Mouse (Mus musculus) hindbrain, embryonic 15.5 days (tissue): Measurements from ENCODE around the gene Traf2. TPM values are rescaled to one million over a fixed set of nuclear protein-coding genes. Genes with fewer than 3 reads are reported as not detected.

Experiments used
- ATAC-seq: fragments of 200-750 bp; cut with Nextera tagmentation; 2 replicates; pipeline ENCODE4 v1.8.0; 2017; ENCODE audit warnings: low read depth, moderate number of reproducible peaks, moderate TSS enrichment; ENCODE audit not compliant: low FRiP score
- H3K27ac ChIP-seq: fragments of 300-500 bp; sonication (generic); replicated peaks from 2 replicates; pipeline ENCODE4 v1.5.1; 2015; ENCODE audit warnings: mild to moderate bottlenecking, inconsistent platforms
- H3K27me3 ChIP-seq: fragments of 300-500 bp; sonication (generic); 2 replicates; pipeline ENCODE4 v1.6.1; 2015; ENCODE audit warnings: control low read depth, inconsistent platforms
- H3K36me3 ChIP-seq: fragments of 300-500 bp; sonication (generic); 2 replicates; pipeline ENCODE4 v1.6.1; 2015; ENCODE audit warnings: control low read depth, inconsistent platforms
- H3K4me1 ChIP-seq: fragments of 300-500 bp; sonication (generic); replicated peaks from 2 replicates; pipeline ENCODE4 v1.6.1; 2015; ENCODE audit warnings: control low read depth, inconsistent platforms
- H3K4me2 ChIP-seq: fragments of 300-500 bp; sonication (generic); 2 replicates; pipeline ENCODE4 v1.6.1; 2015; ENCODE audit warnings: moderate library complexity, mild to moderate bottlenecking, inconsistent platforms
- H3K4me3 ChIP-seq: fragments of 300-500 bp; sonication (generic); 2 replicates; pipeline ENCODE4 v1.5.1; 2015; ENCODE audit warnings: mild to moderate bottlenecking, inconsistent platforms
- H3K9ac ChIP-seq: fragments of 300-500 bp; sonication (generic); 2 replicates; pipeline ENCODE4 v1.6.1; 2015; ENCODE audit warnings: inconsistent platforms
- H3K9me3 ChIP-seq: fragments of 300-500 bp; sonication (generic); 2 replicates; pipeline ENCODE4 v1.6.1; 2016; ENCODE audit warnings: control low read depth, inconsistent platforms
- WGBS: fragments of 180-500 bp; shearing (Covaris S2); methylation state at CpG from one replicate; pipeline ENCODE4 v1.1.7; 2015; 5-methylcytosine and 5-hydroxymethylcytosine counted together
- polyA plus RNA-seq: library from polyadenylated mRNA; unstranded; fragments of >200 nt; fragmentation: Nextera tagmentation; extraction: Ambion mirVana; gene quantifications from 2 replicates; pipeline ENCODE4 v1.2.1, GENCODE M21; 2015

Gene Traf2
- polyA plus RNA-seq, 1 experiment from 2014 or later = 16.5 TPM

DNA sequence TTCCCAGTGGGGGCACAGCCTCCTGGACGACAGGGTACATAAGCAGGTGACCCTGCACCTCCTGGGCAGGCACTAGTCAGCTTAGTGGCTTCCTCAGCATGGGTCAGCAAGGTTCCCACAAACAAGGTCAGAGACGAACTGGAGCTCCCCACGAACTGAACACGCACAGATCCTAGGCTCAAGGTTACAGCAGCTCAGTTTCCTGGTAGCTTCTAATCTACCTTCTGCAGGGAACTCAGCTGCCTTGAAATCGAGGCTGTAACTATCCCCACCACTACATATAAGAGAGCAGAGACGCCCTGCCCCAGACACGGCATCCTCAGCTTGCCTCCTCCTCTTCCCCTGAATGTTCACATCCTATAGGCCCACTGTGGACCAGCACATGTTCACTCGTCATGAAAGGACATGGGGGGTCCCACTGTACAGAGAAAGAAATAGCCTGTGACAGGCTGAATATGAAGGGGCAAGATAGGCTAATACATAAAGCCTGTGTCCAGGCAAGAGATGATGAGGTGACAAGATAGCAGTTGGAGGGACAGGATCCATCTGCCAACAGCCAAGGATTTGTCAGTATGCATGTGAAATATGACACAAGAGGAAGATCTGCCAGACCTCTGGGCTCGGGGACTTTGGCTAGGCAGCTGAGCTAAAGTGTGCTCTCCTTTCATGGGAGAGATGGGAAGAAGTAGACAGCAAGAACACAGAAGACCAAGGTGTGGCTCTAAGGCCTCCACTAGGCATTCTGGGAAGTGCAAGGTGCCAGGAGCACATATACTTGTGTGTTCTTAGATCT, 20.0 kb downstream of the Traf2 start:
- Histone ChIP-seq H3K36me3 (peaks cover 53% of the 10 kb centered on the region), H3K27ac (no peak overlapping the region), H3K4me1 (no peaks in the 10 kb centered on the region), H3K9ac (no peak overlapping the region), H3K4me3 (no peak overlapping the region), H3K4me2 (no peak overlapping the region), H3K27me3 (no peaks in the 10 kb centered on the region), H3K9me3 (no peaks in the 10 kb centered on the region)
- no peak for ATAC-seq
- 91% methylated on average over 9 of the region's 9 CpGs for WGBS

DNA sequence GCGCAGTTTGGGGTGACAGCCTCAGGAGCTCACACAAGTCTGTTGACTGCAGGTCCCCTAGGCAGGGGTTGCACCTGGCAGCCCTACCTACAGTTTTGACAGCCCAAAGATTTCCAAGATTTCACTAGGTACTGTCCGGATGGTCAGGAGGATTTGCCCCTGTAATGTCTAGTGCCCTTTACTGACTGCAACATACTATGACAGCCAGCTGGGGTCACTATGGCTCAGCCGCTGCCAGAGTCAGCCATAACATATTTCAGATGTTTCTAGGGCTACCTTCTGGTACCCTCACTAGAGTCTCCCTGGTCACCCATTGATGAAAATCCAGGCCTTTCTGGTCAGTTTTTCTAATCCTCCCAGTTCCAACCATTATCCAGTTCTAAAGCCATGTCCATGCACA, 36.8 kb downstream of the Traf2 start:
- H3K27me3 ChIP-seq = no peaks in the 10 kb centered on the region
- no peak for ATAC-seq
- H3K4me2 ChIP-seq = no peak overlapping the region
- H3K9me3 ChIP-seq = no peaks in the 10 kb centered on the region
- 63% methylated on average over 3 of the region's 3 CpGs for WGBS
- H3K27ac ChIP-seq = no peak overlapping the region
- H3K36me3 ChIP-seq = peaks cover 6% of the 10 kb centered on the region; the same call in 1 of the 2 replicates
- no peak overlapping the region for H3K9ac ChIP-seq
- H3K4me1 ChIP-seq = no peaks in the 10 kb centered on the region
- H3K4me3 ChIP-seq = no peak overlapping the region

- Histone ChIP-seq H3K4me3 (no peak overlapping the region), H3K4me2 (no peak overlapping the region), H3K9me3 (no peaks in the 10 kb centered on the region), H3K36me3 (peaks cover 17% of the 10 kb centered on the region; the same call in 1 of the 2 replicates), H3K27ac (no peak overlapping the region), H3K4me1 (peaks cover 5% of the 10 kb centered on the region), H3K27me3 (no peaks in the 10 kb centered on the region), H3K9ac (no peak overlapping the region)
- no peak for ATAC-seq
- 35% methylated on average over 5 of the region's 5 CpGs for WGBS
Observed at GRCm38 (mm10) chr2:25506964-25507363, 39.8 kb downstream of the Traf2 start.

- Histone ChIP-seq H3K27ac (no peak overlapping the region), H3K4me1 (peaks cover 14% of the 10 kb centered on the region), H3K4me3 (no peak overlapping the region), H3K9ac (no peak overlapping the region), H3K27me3 (no peaks in the 10 kb centered on the region), H3K4me2 (no peak overlapping the region), H3K9me3 (no peaks in the 10 kb centered on the region), H3K36me3 (peaks cover 17% of the 10 kb centered on the region; the same call in 1 of the 2 replicates)
- WGBS = 94% methylated on average over 4 of the region's 4 CpGs
- no peak for ATAC-seq
Observed at GRCm38 (mm10) chr2:25505860-25506259, 40.9 kb downstream of the Traf2 start.

DNA sequence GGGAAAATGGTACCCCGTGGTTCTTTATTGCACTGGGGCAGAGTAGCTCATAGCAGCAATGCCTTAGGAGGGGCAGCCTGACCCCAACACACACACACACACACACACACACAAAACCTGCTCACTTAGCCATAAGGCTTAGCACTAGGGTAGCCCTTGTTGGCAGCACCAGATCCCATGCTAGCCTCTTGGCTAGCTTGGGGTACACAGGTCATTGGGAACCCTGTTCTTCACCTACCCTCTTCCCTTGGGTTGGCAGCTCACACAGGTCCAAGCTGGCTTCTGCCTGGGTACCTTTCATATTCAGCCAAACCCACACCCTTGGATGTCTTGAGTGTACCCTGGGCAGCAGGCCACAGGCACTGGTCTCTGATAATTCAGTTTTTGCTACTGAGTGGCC, 41.7 kb downstream of the Traf2 start:
- no peak overlapping the region for H3K9ac ChIP-seq
- H3K36me3 ChIP-seq = peaks cover 17% of the 10 kb centered on the region; the same call in 1 of the 2 replicates
- WGBS = 94% methylated on average over 1 of the region's 1 CpGs
- no peak overlapping the region for H3K4me2 ChIP-seq
- no peaks in the 10 kb centered on the region for H3K9me3 ChIP-seq
- H3K27ac ChIP-seq = no peak overlapping the region
- peaks cover 18% of the 10 kb centered on the region for H3K4me1 ChIP-seq
- ATAC-seq = no peak
- no peak overlapping the region for H3K4me3 ChIP-seq
- no peaks in the 10 kb centered on the region for H3K27me3 ChIP-seq

GRCm38 (mm10) chr2:25504538-25504937, 42.2 kb downstream of the Traf2 start:
- Histone ChIP-seq H3K4me1 (peaks cover 20% of the 10 kb centered on the region), H3K27ac (no peak overlapping the region), H3K4me3 (no peak overlapping the region), H3K9ac (no peak overlapping the region), H3K4me2 (no peak overlapping the region), H3K36me3 (peaks cover 17% of the 10 kb centered on the region; the same call in 1 of the 2 replicates), H3K27me3 (no peaks in the 10 kb centered on the region), H3K9me3 (no peaks in the 10 kb centered on the region)
- WGBS = 97% methylated on average over 19 of the region's 19 CpGs
- no peak for ATAC-seq

DNA sequence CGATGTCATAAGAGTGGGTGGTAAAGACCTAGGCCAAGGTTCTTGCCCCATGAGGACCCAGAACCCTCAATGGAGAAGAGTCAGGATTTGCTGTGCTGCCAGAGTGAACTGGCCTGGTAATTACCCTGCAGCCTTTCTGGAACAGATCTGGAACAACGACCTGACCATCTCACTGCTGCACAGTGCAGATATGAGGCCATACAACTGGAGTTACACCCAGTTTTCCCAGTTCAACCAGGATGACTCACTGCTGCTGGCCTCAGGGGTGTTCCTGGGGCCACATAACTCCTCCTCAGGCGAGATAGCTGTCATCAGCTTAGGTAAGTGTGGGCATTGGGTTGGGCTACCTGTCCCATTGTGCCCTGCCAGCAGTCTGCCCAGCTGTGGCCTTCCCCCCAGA, 44.0 kb downstream of the Traf2 start:
- no peak for ATAC-seq
- H3K27me3 ChIP-seq = no peaks in the 10 kb centered on the region
- 86% methylated on average over 3 of the region's 3 CpGs for WGBS
- no peak overlapping the region for H3K9ac ChIP-seq
- no peak overlapping the region for H3K4me3 ChIP-seq
- no peak overlapping the region for H3K27ac ChIP-seq
- no peak overlapping the region for H3K4me2 ChIP-seq
- H3K36me3 ChIP-seq = peaks cover 17% of the 10 kb centered on the region; the same call in 1 of the 2 replicates
- no peaks in the 10 kb centered on the region for H3K9me3 ChIP-seq
- H3K4me1 ChIP-seq = peaks cover 20% of the 10 kb centered on the region

- Histone ChIP-seq H3K9me3 (no peaks in the 10 kb centered on the region), H3K4me1 (peaks cover 20% of the 10 kb centered on the region), H3K9ac (peak within 1 kb of the TSS; percentile 94), H3K4me2 (peak within 1 kb of the TSS; percentile 97), H3K4me3 (peak within 1 kb of the TSS; percentile 89), H3K27me3 (no peaks in the 10 kb centered on the region), H3K36me3 (peaks cover 17% of the 10 kb centered on the region; the same call in 1 of the 2 replicates), H3K27ac (peak within 1 kb of the TSS; percentile 86)
- WGBS = 76% methylated on average over 20 of the region's 20 CpGs
- ATAC-seq = no peak
Observed at GRCm38 (mm10) chr2:25501593-25502486, 44.9 kb downstream of the Traf2 start, which contains the start of gene C8g. Gene C8g, minus strand, starts transcription at chr2:25501719.

DNA sequence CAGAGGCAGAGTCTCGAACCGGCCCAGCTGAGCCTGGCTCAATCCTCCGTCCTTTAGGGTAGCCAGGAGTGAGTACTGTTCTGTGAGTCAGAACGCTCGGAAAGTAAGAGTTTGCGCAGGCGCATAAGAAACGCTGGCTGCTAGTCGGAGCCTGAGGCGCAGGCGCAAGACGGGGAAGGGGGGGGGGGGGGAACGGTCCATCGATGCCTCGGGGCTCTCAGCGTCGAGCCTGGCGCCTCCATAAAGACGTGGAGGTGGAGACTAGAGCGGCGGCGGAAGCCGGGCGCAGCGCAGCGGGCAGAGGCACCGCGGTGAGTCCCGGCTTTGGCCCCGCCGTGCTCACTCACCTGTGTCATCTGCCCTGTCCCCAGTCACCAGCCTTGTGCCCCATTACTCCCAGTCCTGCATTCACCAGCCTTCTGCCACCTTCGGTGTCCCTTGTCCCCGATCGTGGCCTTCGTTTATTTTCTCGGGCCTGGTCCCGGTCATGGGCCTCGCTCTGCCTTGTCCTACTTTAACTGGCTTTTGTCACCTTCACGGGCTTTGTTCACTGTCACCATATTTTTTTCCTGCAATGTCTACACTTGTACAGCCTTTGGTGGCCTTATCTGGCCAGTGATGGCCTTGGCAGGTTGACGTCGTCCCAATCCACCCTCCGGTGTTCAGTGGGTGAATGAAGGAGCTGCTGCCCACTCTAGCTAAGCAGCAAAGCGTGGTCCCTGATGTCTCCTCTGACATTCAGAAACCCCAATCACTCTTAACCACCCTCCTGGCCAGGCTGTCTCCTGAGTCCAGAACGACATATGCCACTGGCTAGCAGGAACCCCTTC, 45.9 kb downstream of the Traf2 start, which contains the start of gene Fbxw5:
TSS of gene Fbxw5 (plus strand) at position 175 of the 830 bp plus-strand sequence.
- Histone ChIP-seq H3K9me3 (no peaks in the 10 kb centered on the region), H3K4me1 (peaks cover 20% of the 10 kb centered on the region), H3K9ac (peak within 1 kb of the TSS; percentile 94), H3K27ac (peak within 1 kb of the TSS; percentile 86), H3K36me3 (peaks cover 17% of the 10 kb centered on the region; the same call in 1 of the 2 replicates), H3K4me3 (peak within 1 kb of the TSS; percentile 89), H3K27me3 (no peaks in the 10 kb centered on the region), H3K4me2 (peak within 1 kb of the TSS; percentile 97)
- ATAC-seq = peak; percentile 90
- WGBS = under 1% methylated on average over 23 of the region's 44 CpGs

DNA sequence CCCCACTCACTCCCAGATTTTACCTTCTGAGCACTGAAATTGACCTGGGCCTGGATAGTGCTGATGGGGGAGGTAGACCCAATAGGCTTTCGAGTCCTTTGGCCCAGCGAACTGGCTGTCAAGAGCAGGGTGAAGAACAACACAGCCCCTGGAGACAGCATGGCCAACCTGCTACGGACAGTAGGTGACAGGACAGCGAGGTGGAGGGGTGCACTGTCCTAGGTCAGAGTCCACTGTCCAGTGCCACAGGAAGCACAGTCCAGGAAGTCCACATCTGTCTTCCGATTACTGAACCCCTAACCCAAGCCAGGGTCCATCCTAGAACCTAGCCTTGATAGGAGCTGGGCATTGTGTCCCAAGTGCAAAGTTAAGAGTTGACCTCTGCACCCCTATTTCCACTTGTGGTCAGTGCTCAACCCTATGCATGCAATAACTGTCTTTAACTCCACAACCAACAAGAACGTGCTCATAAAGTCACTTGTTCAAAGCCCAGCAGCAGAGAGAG, 46.6 kb downstream of the Traf2 start:
- peak overlapping the region; percentile 89 for H3K4me3 ChIP-seq
- peak overlapping the region; percentile 69 for H3K27ac ChIP-seq
- WGBS = 76% methylated on average over 6 of the region's 6 CpGs
- peak overlapping the region; percentile 43 for H3K9ac ChIP-seq
- no peaks in the 10 kb centered on the region for H3K27me3 ChIP-seq
- peak overlapping the region; percentile 67 for H3K4me2 ChIP-seq
- H3K4me1 ChIP-seq = peaks cover 20% of the 10 kb centered on the region
- peaks cover 13% of the 10 kb centered on the region; the same call in 1 of the 2 replicates for H3K36me3 ChIP-seq
- H3K9me3 ChIP-seq = no peaks in the 10 kb centered on the region
- peak; percentile 25 for ATAC-seq
